Mouse (Mus musculus) bone marrow, adult 2 months (tissue): ENCODE data around the gene Sipa1l2.

ENCODE experiments used
- CTCF ChIP-seq: fragments of 200-500 bp; IDR thresholded peaks from 2 replicates; pipeline ENCODE4 v1.5.1; 2011; ENCODE audit warnings: low read length, control low read depth; ENCODE audit not compliant: control insufficient read depth, insufficient read depth
- POLR2A ChIP-seq: fragments of 200-500 bp; IDR thresholded peaks from 2 replicates; pipeline ENCODE4 v1.6.1; 2011; ENCODE audit warnings: low read depth, mild to moderate bottlenecking, control low read depth, low read length, borderline replicate concordance; ENCODE audit not compliant: control insufficient read depth

DNA sequence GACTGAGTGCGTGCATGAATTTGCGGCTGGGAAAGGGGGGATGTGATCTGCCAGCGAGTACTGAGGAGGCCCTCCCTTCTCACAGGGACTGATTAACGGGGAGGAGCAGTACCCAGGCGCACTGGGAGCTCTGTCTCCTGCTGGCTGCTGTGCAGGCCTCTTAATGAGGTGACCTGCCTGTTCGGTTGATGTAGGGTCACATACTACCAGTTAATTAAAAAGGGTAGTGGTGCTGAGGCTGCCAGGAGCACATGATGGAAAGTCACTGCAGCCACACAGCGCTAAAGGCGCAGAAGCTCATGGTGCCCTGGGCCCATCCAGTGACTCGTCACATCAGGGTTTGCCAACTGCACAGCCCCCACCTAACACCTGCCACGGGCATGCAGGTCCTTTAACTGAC lies 145.7 kb downstream of the Sipa1l2 start:
- TF ChIP-seq CTCF: no peak
- TF ChIP-seq POLR2A: no peak
